Mouse (Mus musculus) hindbrain, embryonic 16.5 days (tissue): ENCODE measurements around the gene Cyp4v3. TPM values are rescaled to one million over a fixed set of nuclear protein-coding genes. Genes with fewer than 3 reads are reported as not detected.

ENCODE experiments used
- ATAC-seq: fragments of 200-750 bp; cut with Nextera tagmentation; 2 replicates; pipeline ENCODE4 v1.8.0; 2017; ENCODE audit warnings: moderate TSS enrichment, moderate library complexity
- H3K27ac ChIP-seq: fragments of 300-500 bp; sonication (generic); 2 replicates; pipeline ENCODE4 v1.5.1; 2014; ENCODE audit warnings: low read depth, mild to moderate bottlenecking, control low read depth, low read length, moderate library complexity
- H3K27me3 ChIP-seq: fragments of 300-500 bp; sonication (generic); replicated peaks from 2 replicates; pipeline ENCODE4 v1.6.1; 2014; ENCODE audit warnings: low read length; ENCODE audit not compliant: control insufficient read depth, insufficient read depth
- H3K36me3 ChIP-seq: fragments of 300-500 bp; sonication (generic); 2 replicates; pipeline ENCODE4 v1.6.1; 2014; ENCODE audit warnings: mild to moderate bottlenecking, low read length, moderate library complexity, mixed read lengths; ENCODE audit not compliant: control insufficient read depth, insufficient read depth
- H3K4me1 ChIP-seq: fragments of 300-500 bp; sonication (generic); 2 replicates; pipeline ENCODE4 v1.6.1; 2014; ENCODE audit warnings: low read depth, low read length; ENCODE audit not compliant: control insufficient read depth, insufficient read depth
- H3K4me2 ChIP-seq: fragments of 300-500 bp; sonication (generic); 2 replicates; pipeline ENCODE4 v1.6.1; 2014; ENCODE audit warnings: mild to moderate bottlenecking, low read length, control low read depth, moderate library complexity
- H3K4me3 ChIP-seq: fragments of 300-500 bp; sonication (generic); 2 replicates; pipeline ENCODE4 v1.5.1; 2014; ENCODE audit warnings: mild to moderate bottlenecking, low read length, control low read depth, moderate library complexity
- H3K9ac ChIP-seq: fragments of 300-500 bp; sonication (generic); 2 replicates; pipeline ENCODE4 v1.6.1; 2014; ENCODE audit warnings: low read depth, mild to moderate bottlenecking, control low read depth, low read length, moderate library complexity
- H3K9me3 ChIP-seq: fragments of 300-500 bp; sonication (generic); 2 replicates; pipeline ENCODE4 v1.6.1; 2014; ENCODE audit warnings: mild to moderate bottlenecking, low read length, moderate library complexity; ENCODE audit not compliant: control insufficient read depth
- WGBS: fragments of 180-500 bp; shearing (Covaris S2); extraction: QIAGEN DNeasy Blood & Tissue Kit; methylation state at CpG from one replicate; pipeline ENCODE4 v1.1.7; 2014; 5-methylcytosine and 5-hydroxymethylcytosine counted together
- polyA plus RNA-seq: library from polyadenylated mRNA; unstranded; fragments of >200 nt; fragmentation: Nextera tagmentation; extraction: Ambion mirVana; gene quantifications from 2 replicates; pipeline ENCODE4 v1.2.1, GENCODE M21; 2015

The Cyp4v3 gene
- polyA plus RNA-seq, 1 experiment from 2014 or later: 1.5 TPM

- H3K36me3 ChIP-seq: no peaks in the 10 kb centered on the region
- H3K4me2 ChIP-seq: no peak overlapping the region
- no peak overlapping the region for H3K27ac ChIP-seq
- ATAC-seq: peak; percentile 56; the same call in 1 of the 2 replicates
- no peak overlapping the region for H3K4me3 ChIP-seq
- H3K9ac ChIP-seq: no peak overlapping the region
- no peaks in the 10 kb centered on the region for H3K9me3 ChIP-seq
- no peaks in the 10 kb centered on the region for H3K4me1 ChIP-seq
- no peaks in the 10 kb centered on the region for H3K27me3 ChIP-seq
- WGBS: 50% methylated on average over 8 of the region's 8 CpGs
These were observed 30.6 kb downstream of the Cyp4v3 start for GRCm38 (mm10) chr8:45302390-45302789.

DNA sequence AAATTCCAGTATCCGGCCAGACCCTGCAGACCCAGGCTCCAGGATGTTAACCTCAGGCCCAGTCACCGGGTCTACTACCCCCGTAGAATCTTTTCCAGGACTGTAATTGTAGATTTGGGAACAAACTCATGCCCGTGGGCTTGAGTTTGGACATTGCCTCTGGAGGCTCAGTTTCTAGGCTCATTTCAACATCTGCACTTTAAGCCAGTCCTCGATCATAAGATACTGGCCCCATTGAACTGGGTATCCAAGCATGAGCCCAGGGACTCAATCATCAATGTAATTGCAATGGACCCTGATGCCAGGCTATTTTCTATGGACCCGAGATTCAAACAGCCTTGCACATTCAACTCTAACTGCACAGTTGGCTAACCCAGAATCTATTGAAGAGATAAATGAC lies 37.7 kb downstream of the Cyp4v3 start:
- no peaks in the 10 kb centered on the region for H3K4me1 ChIP-seq
- H3K27me3 ChIP-seq: no peaks in the 10 kb centered on the region
- no peak overlapping the region for H3K4me2 ChIP-seq
- H3K4me3 ChIP-seq: no peak overlapping the region
- no peak for ATAC-seq
- no peaks in the 10 kb centered on the region for H3K9me3 ChIP-seq
- no peaks in the 10 kb centered on the region for H3K36me3 ChIP-seq
- 94% methylated on average over 6 of the region's 6 CpGs for WGBS
- H3K9ac ChIP-seq: no peak overlapping the region
- no peak overlapping the region for H3K27ac ChIP-seq

GRCm38 (mm10) chr8:45294687-45295086 lies 38.3 kb downstream of the Cyp4v3 start, which contains the start of gene Klkb1:
Gene Klkb1, minus strand, starts transcription at chr8:45294859.
- Histone ChIP-seq H3K36me3 (no peaks in the 10 kb centered on the region), H3K9me3 (no peaks in the 10 kb centered on the region), H3K4me3 (no peak within 1 kb of the TSS), H3K27ac (no peak within 1 kb of the TSS), H3K27me3 (no peaks in the 10 kb centered on the region), H3K4me1 (no peaks in the 10 kb centered on the region), H3K9ac (no peak within 1 kb of the TSS), H3K4me2 (no peak within 1 kb of the TSS)
- 92% methylated on average over 7 of the region's 7 CpGs for WGBS
- no peak for ATAC-seq

- H3K36me3 ChIP-seq: no peaks in the 10 kb centered on the region
- no peak overlapping the region for H3K9ac ChIP-seq
- no peak overlapping the region for H3K4me2 ChIP-seq
- no peak overlapping the region for H3K4me3 ChIP-seq
- no peaks in the 10 kb centered on the region for H3K4me1 ChIP-seq
- no peaks in the 10 kb centered on the region for H3K9me3 ChIP-seq
- peak; percentile 63; the same call in 1 of the 2 replicates for ATAC-seq
- no peak overlapping the region for H3K27ac ChIP-seq
- WGBS: 80% methylated on average over 2 of the region's 2 CpGs
- H3K27me3 ChIP-seq: no peaks in the 10 kb centered on the region
These were observed 41.2 kb downstream of the Cyp4v3 start for GRCm38 (mm10) chr8:45291790-45292189.

- Histone ChIP-seq H3K4me3 (no peak overlapping the region), H3K4me2 (no peak overlapping the region), H3K9me3 (no peaks in the 10 kb centered on the region), H3K9ac (no peak overlapping the region), H3K27me3 (no peaks in the 10 kb centered on the region), H3K27ac (no peak overlapping the region), H3K4me1 (no peaks in the 10 kb centered on the region), H3K36me3 (no peaks in the 10 kb centered on the region)
- ATAC-seq: no peak
- 83% methylated on average over 8 of the region's 8 CpGs for WGBS
These were observed 51.4 kb downstream of the Cyp4v3 start for GRCm38 (mm10) chr8:45281630-45282029.

DNA sequence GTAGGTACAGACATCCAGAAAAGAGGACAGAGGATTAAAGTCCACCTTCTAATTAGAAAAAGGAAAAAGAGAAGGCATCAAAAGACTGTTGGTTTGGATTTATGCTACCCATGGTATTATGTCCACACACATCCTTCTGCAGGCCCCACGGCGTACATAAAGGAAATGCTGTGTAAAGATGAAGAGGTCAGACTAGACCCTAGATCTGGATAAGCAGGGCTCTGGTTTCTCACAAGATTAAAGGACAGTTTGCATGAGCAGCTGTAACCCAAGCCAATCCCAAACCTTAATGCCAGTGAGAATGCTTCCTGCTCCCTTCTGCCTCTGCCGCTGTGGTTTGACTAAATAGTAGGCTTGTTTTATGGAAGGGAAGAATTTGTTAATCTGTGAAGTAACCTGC lies 55.6 kb downstream of the Cyp4v3 start:
- Histone ChIP-seq H3K4me3 (no peak overlapping the region), H3K27ac (no peak overlapping the region), H3K9me3 (no peaks in the 10 kb centered on the region), H3K4me1 (no peaks in the 10 kb centered on the region), H3K36me3 (no peaks in the 10 kb centered on the region), H3K9ac (no peak overlapping the region), H3K4me2 (no peak overlapping the region), H3K27me3 (no peaks in the 10 kb centered on the region)
- ATAC-seq: no peak
- 89% methylated on average over 3 of the region's 3 CpGs for WGBS

- no peaks in the 10 kb centered on the region for H3K27me3 ChIP-seq
- no peaks in the 10 kb centered on the region for H3K36me3 ChIP-seq
- H3K9ac ChIP-seq: no peak overlapping the region
- H3K27ac ChIP-seq: no peak overlapping the region
- ATAC-seq: peak; percentile 65; the same call in 1 of the 2 replicates
- no peaks in the 10 kb centered on the region for H3K4me1 ChIP-seq
- H3K4me2 ChIP-seq: no peak overlapping the region
- H3K9me3 ChIP-seq: no peaks in the 10 kb centered on the region
- WGBS: 65% methylated on average over 4 of the region's 4 CpGs
- no peak overlapping the region for H3K4me3 ChIP-seq
These were observed 58.7 kb downstream of the Cyp4v3 start for GRCm38 (mm10) chr8:45274317-45274716.

DNA sequence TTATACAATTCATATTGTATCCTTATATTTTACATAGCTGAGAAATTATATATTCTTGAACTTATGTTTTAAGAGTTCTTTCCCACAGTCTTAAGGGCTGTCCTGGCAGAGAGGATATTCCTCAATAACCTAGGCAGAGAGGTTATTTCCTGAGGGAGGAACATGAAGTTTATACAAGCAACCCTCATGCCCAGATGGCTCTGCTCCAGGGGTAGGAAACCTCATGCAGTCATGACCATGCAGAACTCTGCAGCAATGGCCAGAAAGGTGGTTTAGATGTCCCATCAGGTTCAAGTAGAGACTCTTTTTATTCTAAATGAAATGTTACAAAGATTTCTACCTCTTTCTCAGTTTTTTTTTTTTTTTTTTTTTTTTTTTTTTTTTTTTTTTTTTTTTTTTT lies 64.0 kb downstream of the Cyp4v3 start:
- Histone ChIP-seq H3K36me3 (no peaks in the 10 kb centered on the region), H3K4me3 (no peak overlapping the region), H3K4me1 (no peaks in the 10 kb centered on the region), H3K9ac (no peak overlapping the region), H3K4me2 (no peak overlapping the region), H3K27me3 (no peaks in the 10 kb centered on the region), H3K27ac (no peak overlapping the region), H3K9me3 (no peaks in the 10 kb centered on the region)
- no peak for ATAC-seq

- no peak for ATAC-seq
- Histone ChIP-seq H3K9me3 (no peaks in the 10 kb centered on the region), H3K36me3 (no peaks in the 10 kb centered on the region), H3K27me3 (no peaks in the 10 kb centered on the region), H3K9ac (no peak overlapping the region), H3K4me2 (no peak overlapping the region), H3K4me3 (no peak overlapping the region), H3K4me1 (no peaks in the 10 kb centered on the region), H3K27ac (no peak overlapping the region)
These were observed 64.5 kb downstream of the Cyp4v3 start for GRCm38 (mm10) chr8:45268485-45268884.
